Mouse (Mus musculus) frontal cortex, postnatal 36 days (tissue): ENCODE measurements around the gene 6430550D23Rik.
"Not testable (repeated sequence)": the region's sequence is repeated elsewhere in the genome, so short reads cannot be mapped to it uniquely, and the experiment has no call there.

Experiments
- DNase-seq, 2 experiments: peaks; one replicate each; pipeline ENCODE4 v3.0.0; 2022; ENCODE audit warnings: low spot score in 2 of 2

The 6430550D23Rik gene

GRCm38 (mm10) chr2:155952006-155952405, 55.8 kb downstream of the 6430550D23Rik start:
- DNase-seq = peak; percentile 54 to 74

DNA sequence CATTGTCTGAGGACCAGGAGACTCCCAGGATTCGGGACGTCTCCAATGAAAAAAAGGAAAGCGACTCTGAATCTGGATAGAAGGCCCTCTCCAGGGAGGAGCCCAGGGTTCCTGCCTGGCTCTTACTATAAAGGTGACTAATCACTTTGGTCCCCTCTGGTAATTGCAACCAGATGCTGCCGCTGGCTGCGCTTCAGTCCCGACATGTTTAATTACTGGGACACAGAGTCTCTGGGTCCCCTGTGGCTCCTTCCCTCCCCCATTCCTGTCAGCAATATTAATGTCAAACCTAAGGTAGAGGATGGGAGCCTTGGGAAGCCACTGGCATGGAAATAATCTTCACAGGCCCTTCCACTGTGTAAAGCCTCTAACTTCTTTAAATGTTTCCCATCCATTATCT, 58.4 kb downstream of the 6430550D23Rik start:
- no peak for DNase-seq

- no peak for DNase-seq
These were observed 60.3 kb downstream of the 6430550D23Rik start for GRCm38 (mm10) chr2:155947390-155948002.

GRCm38 (mm10) chr2:155946499-155946898, 61.3 kb downstream of the 6430550D23Rik start:
- no peak for DNase-seq

GRCm38 (mm10) chr2:155946069-155946468, 61.7 kb downstream of the 6430550D23Rik start:
- peak; percentile 61 to 66 for DNase-seq

- no peak for DNase-seq
These were observed 62.2 kb downstream of the 6430550D23Rik start for GRCm38 (mm10) chr2:155945580-155945979.

GRCm38 (mm10) chr2:155945124-155945523, 62.7 kb downstream of the 6430550D23Rik start, which contains the start of gene Gdf5:
Gene Gdf5, minus strand, starts transcription at chr2:155945367.
- peak in 1 of 2 experiments; percentile 54 for DNase-seq

- DNase-seq = no peak
These were observed 63.1 kb downstream of the 6430550D23Rik start for GRCm38 (mm10) chr2:155944685-155945084.

- DNase-seq = no peak
These were observed 64.3 kb downstream of the 6430550D23Rik start for GRCm38 (mm10) chr2:155943463-155943862.

GRCm38 (mm10) chr2:155941697-155942442, 65.9 kb downstream of the 6430550D23Rik start:
- DNase-seq = no peak

GRCm38 (mm10) chr2:155940681-155941080, 67.1 kb downstream of the 6430550D23Rik start, which contains the start of gene Gm15557:
Gene Gm15557, plus strand, starts transcription at chr2:155940728.
- no peak for DNase-seq

- no peak for DNase-seq
These were observed 67.8 kb downstream of the 6430550D23Rik start for GRCm38 (mm10) chr2:155939897-155940529.

DNA sequence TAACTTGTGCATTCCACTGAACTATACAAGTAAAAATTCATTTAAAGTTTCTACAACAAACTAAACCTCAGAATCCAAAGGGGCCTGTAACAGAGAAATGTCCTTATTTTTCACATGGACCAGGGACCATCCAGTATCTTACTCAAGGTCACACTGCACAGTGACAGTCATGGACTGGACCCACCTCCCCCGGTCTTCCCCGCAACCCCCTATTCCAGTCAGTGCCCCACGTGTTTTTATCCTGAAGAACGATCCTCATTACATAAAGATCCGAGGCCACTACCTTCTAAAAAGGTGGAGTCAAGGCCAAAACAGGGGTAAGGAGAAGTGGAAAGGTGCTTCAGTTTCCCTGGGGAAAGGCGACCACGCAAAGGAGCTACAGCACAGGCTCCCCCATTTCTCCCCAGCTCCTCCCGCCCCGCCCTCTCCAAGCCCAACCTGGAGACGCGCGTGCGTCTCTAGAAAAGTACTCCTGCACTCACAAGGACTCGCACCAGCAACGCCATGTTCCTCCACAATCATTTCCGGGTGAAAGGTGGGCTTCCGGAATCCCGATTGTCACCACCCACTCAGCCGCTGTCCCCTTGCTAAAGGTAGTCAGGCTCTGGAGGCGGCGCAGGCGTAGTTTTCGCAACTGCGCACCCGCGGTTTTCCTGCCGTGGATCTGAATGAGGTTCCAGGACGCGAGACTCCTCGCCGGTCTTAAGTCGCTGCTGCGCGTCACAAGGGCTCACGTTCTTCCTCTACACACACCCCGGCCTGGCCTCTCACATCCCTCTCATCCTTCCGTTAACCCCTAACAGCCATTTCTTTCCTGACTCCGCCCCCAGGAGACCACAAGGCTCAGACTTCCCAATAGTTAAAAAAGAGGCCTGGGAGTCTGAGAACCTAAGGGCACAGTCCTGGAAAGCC, 78.0 kb downstream of the 6430550D23Rik start, which contains the start of gene Uqcc1:
TSS of gene Uqcc1 (minus strand) at position 780 of the 912 bp plus-strand sequence.
- peak; percentile 91 to 97 for DNase-seq

GRCm38 (mm10) chr2:155928711-155929345, 78.9 kb downstream of the 6430550D23Rik start:
- DNase-seq = no peak

GRCm38 (mm10) chr2:155925213-155925612, 82.6 kb downstream of the 6430550D23Rik start:
- not testable (repeated sequence) for DNase-seq
